Mouse (Mus musculus): ENCODE data around the gene Tlcd1. TPM values are rescaled to one million over a fixed set of nuclear protein-coding genes. Genes with fewer than 3 reads are reported as not detected.

Gene Tlcd1
- total and polyA plus RNA-seq, 2 experiments from 2014 or later = 15.1 to 24.1 TPM

GRCm38 (mm10) chr11:78156156-78156699, 20.3 kb upstream of the Tlcd1 start:
- ATAC-seq (ENCODE audit: insufficient read depth, low read depth) (no peak), DNase-seq (ENCODE audit: low spot score) (no peak)
- TF ChIP-seq EP300 (IDR thresholded peaks at IDR 0.05; ENCODE audit: low read depth) (no peak), CTCF (IDR thresholded peaks at IDR 0.05; ENCODE audit: low read depth) (no peak)
- 83% methylated on average over 6 of the region's 6 CpGs for WGBS
- H3K27me3 ChIP-seq (ENCODE audit: control insufficient read depth, insufficient read depth, low read length) = no peaks in the 10 kb centered on the region
- no peaks in the 10 kb centered on the region for H3K9me3 ChIP-seq (replicated peaks; ENCODE audit: control insufficient read depth, low read length)
- H3K27ac ChIP-seq (ENCODE audit: low read depth) = no peak overlapping the region
- H3K4me3 ChIP-seq (ENCODE audit: low read depth, low read length) = no peak overlapping the region
- H3K4me2 ChIP-seq (ENCODE audit: low read depth, low read length) = no peak overlapping the region
- peaks cover 57% of the 10 kb centered on the region for H3K36me3 ChIP-seq (replicated peaks; ENCODE audit: control insufficient read depth, insufficient read depth, low read length)
- H3K9ac ChIP-seq (replicated peaks; ENCODE audit: low read depth, low read length) = no peak overlapping the region
- peaks cover 3% of the 10 kb centered on the region; the same call in 1 of the 2 replicates for H3K4me1 ChIP-seq (ENCODE audit: control insufficient read depth, insufficient read depth)

- Histone ChIP-seq H3K4me1 (ENCODE audit: control insufficient read depth, insufficient read depth) (peaks cover 20% of the 10 kb centered on the region; the same call in 1 of the 2 replicates), H3K27ac (ENCODE audit: low read depth) (no peak overlapping the region), H3K4me2 (ENCODE audit: low read depth, low read length) (no peak overlapping the region), H3K9ac (replicated peaks; ENCODE audit: low read depth, low read length) (no peak overlapping the region), H3K27me3 (ENCODE audit: control insufficient read depth, insufficient read depth, low read length) (no peaks in the 10 kb centered on the region), H3K9me3 (replicated peaks; ENCODE audit: control insufficient read depth, low read length) (no peaks in the 10 kb centered on the region), H3K36me3 (replicated peaks; ENCODE audit: control insufficient read depth, insufficient read depth, low read length) (peaks cover 53% of the 10 kb centered on the region), H3K4me3 (ENCODE audit: low read depth, low read length) (no peak overlapping the region)
- DNase-seq (ENCODE audit: low spot score) (peak; percentile 89), ATAC-seq (ENCODE audit: insufficient read depth, low read depth) (peak; percentile 54)
- WGBS = 9% methylated on average over 2 of the region's 2 CpGs
- peak; percentile 99 for TF ChIP-seq CTCF (IDR thresholded peaks at IDR 0.05; ENCODE audit: low read depth)
- TF ChIP-seq EP300 (IDR thresholded peaks at IDR 0.05; ENCODE audit: low read depth) = no peak; the same call in 1 of the 2 replicates
Observed at GRCm38 (mm10) chr11:78159096-78159495, 17.4 kb upstream of the Tlcd1 start.

- Histone ChIP-seq H3K9ac (replicated peaks; ENCODE audit: low read depth, low read length) (no peak overlapping the region), H3K9me3 (replicated peaks; ENCODE audit: control insufficient read depth, low read length) (no peaks in the 10 kb centered on the region), H3K4me1 (ENCODE audit: control insufficient read depth, insufficient read depth) (peaks cover 25% of the 10 kb centered on the region; the same call in 1 of the 2 replicates), H3K27me3 (ENCODE audit: control insufficient read depth, insufficient read depth, low read length) (no peaks in the 10 kb centered on the region), H3K27ac (ENCODE audit: low read depth) (no peak overlapping the region), H3K4me2 (ENCODE audit: low read depth, low read length) (no peak overlapping the region), H3K36me3 (replicated peaks; ENCODE audit: control insufficient read depth, insufficient read depth, low read length) (peaks cover 49% of the 10 kb centered on the region), H3K4me3 (ENCODE audit: low read depth, low read length) (no peak overlapping the region)
- WGBS = 66% methylated on average over 7 of the region's 7 CpGs
- ATAC-seq (ENCODE audit: insufficient read depth, low read depth) (no peak), DNase-seq (ENCODE audit: low spot score) (no peak)
- TF ChIP-seq CTCF (IDR thresholded peaks at IDR 0.05; ENCODE audit: low read depth) = no peak
- TF ChIP-seq EP300 (IDR thresholded peaks at IDR 0.05; ENCODE audit: low read depth) = no peak
Observed at GRCm38 (mm10) chr11:78159557-78159956, 17.0 kb upstream of the Tlcd1 start.

- DNase-seq (ENCODE audit: low spot score) = no peak
- no peak for ATAC-seq (ENCODE audit: insufficient read depth, low read depth)
- H3K36me3 ChIP-seq (replicated peaks; ENCODE audit: control insufficient read depth, insufficient read depth, low read length) = peaks cover 42% of the 10 kb centered on the region
Observed at GRCm38 (mm10) chr11:78160171-78160570, 16.3 kb upstream of the Tlcd1 start.

GRCm38 (mm10) chr11:78160675-78161074, 15.8 kb upstream of the Tlcd1 start:
- H3K27ac ChIP-seq (ENCODE audit: low read depth) = no peak overlapping the region
- ATAC-seq (ENCODE audit: insufficient read depth, low read depth) = no peak
- no peaks in the 10 kb centered on the region for H3K27me3 ChIP-seq (ENCODE audit: control insufficient read depth, insufficient read depth, low read length)
- peaks cover 42% of the 10 kb centered on the region for H3K36me3 ChIP-seq (replicated peaks; ENCODE audit: control insufficient read depth, insufficient read depth, low read length)
- no peaks in the 10 kb centered on the region for H3K9me3 ChIP-seq (replicated peaks; ENCODE audit: control insufficient read depth, low read length)
- no peak overlapping the region for H3K4me3 ChIP-seq (ENCODE audit: low read depth, low read length)
- no peak for DNase-seq (ENCODE audit: low spot score)
- H3K4me2 ChIP-seq (ENCODE audit: low read depth, low read length) = no peak overlapping the region
- peaks cover 28% of the 10 kb centered on the region for H3K4me1 ChIP-seq (ENCODE audit: control insufficient read depth, insufficient read depth)
- TF ChIP-seq EP300 (IDR thresholded peaks at IDR 0.05; ENCODE audit: low read depth) = no peak
- H3K9ac ChIP-seq (replicated peaks; ENCODE audit: low read depth, low read length) = no peak overlapping the region
- WGBS = 81% methylated on average over 3 of the region's 3 CpGs

More at GRCm38 (mm10) chr11:78160171-78160570, 16.3 kb upstream of the Tlcd1 start:
- H3K27me3 ChIP-seq (ENCODE audit: control insufficient read depth, insufficient read depth, low read length) = no peaks in the 10 kb centered on the region
- TF ChIP-seq EP300 (IDR thresholded peaks at IDR 0.05; ENCODE audit: low read depth) (no peak), CTCF (IDR thresholded peaks at IDR 0.05; ENCODE audit: low read depth) (no peak)
- WGBS = 87% methylated on average over 18 of the region's 18 CpGs
- no peaks in the 10 kb centered on the region for H3K9me3 ChIP-seq (replicated peaks; ENCODE audit: control insufficient read depth, low read length)
- no peak overlapping the region for H3K9ac ChIP-seq (replicated peaks; ENCODE audit: low read depth, low read length)
- H3K4me3 ChIP-seq (ENCODE audit: low read depth, low read length) = no peak overlapping the region
- no peak overlapping the region for H3K4me2 ChIP-seq (ENCODE audit: low read depth, low read length)
- H3K27ac ChIP-seq (ENCODE audit: low read depth) = no peak overlapping the region
- H3K4me1 ChIP-seq (ENCODE audit: control insufficient read depth, insufficient read depth) = peaks cover 26% of the 10 kb centered on the region; the same call in 1 of the 2 replicates

GRCm38 (mm10) chr11:78161169-78161568, 15.3 kb upstream of the Tlcd1 start:
- peaks cover 42% of the 10 kb centered on the region for H3K36me3 ChIP-seq (replicated peaks; ENCODE audit: control insufficient read depth, insufficient read depth, low read length)

More at GRCm38 (mm10) chr11:78161169-78161568, 15.3 kb upstream of the Tlcd1 start:
- no peaks in the 10 kb centered on the region for H3K27me3 ChIP-seq (ENCODE audit: control insufficient read depth, insufficient read depth, low read length)
- WGBS = 88% methylated on average over 14 of the region's 14 CpGs
- H3K27ac ChIP-seq (ENCODE audit: low read depth) = no peak overlapping the region
- H3K9ac ChIP-seq (replicated peaks; ENCODE audit: low read depth, low read length) = no peak overlapping the region
- ATAC-seq (ENCODE audit: insufficient read depth, low read depth) (no peak), DNase-seq (ENCODE audit: low spot score) (no peak)
- H3K4me1 ChIP-seq (ENCODE audit: control insufficient read depth, insufficient read depth) = peaks cover 33% of the 10 kb centered on the region
- no peak overlapping the region for H3K4me3 ChIP-seq (ENCODE audit: low read depth, low read length)
- H3K9me3 ChIP-seq (replicated peaks; ENCODE audit: control insufficient read depth, low read length) = no peaks in the 10 kb centered on the region
- TF ChIP-seq CTCF (IDR thresholded peaks at IDR 0.05; ENCODE audit: low read depth) (no peak), EP300 (IDR thresholded peaks at IDR 0.05; ENCODE audit: low read depth) (no peak)
- H3K4me2 ChIP-seq (ENCODE audit: low read depth, low read length) = no peak overlapping the region

Data from heart, postnatal 0 days (tissue).